Mouse (Mus musculus): ENCODE results near the gene Trpm5. TPM values are rescaled to one million over a fixed set of nuclear protein-coding genes. Genes with fewer than 3 reads are reported as not detected.

Trpm5 gene
- polyA plus RNA-seq, 1 experiment from 2014 or later: 9.8 TPM

DNA sequence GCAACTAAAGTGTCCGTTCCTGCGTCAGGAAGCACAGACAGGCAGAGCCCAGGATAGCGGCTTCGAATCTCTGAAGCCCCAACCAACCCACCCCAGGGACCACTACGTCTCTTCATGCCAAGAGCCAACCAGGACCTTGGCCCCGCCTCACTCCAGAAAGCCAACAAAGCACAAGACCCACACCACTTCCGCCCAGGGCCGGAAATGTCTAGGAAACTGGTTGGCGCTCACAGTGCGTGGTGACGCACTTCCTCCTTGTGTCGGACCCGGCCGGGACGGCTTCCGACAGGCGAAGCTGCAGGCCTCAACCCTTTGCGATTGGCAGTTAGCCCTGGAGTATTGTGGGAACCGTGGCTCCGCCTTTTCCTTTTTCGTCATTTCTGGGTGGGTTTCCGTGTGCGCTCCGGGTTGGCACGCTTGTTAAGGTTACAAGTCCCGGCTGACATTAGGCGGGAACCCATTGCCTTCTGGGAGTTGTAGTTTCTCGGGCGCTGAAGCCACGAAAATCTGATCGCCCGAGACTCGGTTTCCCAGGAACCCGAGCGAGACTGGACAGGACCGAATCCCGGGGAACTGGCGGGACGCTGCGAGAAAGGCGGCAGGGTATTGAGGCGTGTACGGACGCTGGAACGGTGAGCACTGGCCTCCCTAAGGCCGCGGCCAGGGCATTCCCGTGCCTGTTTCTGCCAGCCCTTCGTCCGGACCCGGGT lies 25.4 kb downstream of the Trpm5 start, which contains the start of gene Tssc4:
Gene Tssc4, plus strand, starts transcription at position 368 of the 710 bp plus-strand sequence.
- peak; percentile 97 for ATAC-seq
- Histone ChIP-seq H3K9ac (peak within 1 kb of the TSS; percentile 82), H3K4me1 (replicated peaks) (peaks cover 21% of the 10 kb centered on the region), H3K27ac (peak within 1 kb of the TSS; percentile 92), H3K4me3 (replicated peaks) (peak within 1 kb of the TSS; percentile 80), H3K27me3 (replicated peaks) (no peaks in the 10 kb centered on the region), H3K36me3 (peaks cover 29% of the 10 kb centered on the region), H3K9me3 (no peaks in the 10 kb centered on the region), H3K4me2 (replicated peaks) (peak within 1 kb of the TSS; percentile 96)
- WGBS: under 1% methylated on average over 51 of the region's 51 CpGs

DNA sequence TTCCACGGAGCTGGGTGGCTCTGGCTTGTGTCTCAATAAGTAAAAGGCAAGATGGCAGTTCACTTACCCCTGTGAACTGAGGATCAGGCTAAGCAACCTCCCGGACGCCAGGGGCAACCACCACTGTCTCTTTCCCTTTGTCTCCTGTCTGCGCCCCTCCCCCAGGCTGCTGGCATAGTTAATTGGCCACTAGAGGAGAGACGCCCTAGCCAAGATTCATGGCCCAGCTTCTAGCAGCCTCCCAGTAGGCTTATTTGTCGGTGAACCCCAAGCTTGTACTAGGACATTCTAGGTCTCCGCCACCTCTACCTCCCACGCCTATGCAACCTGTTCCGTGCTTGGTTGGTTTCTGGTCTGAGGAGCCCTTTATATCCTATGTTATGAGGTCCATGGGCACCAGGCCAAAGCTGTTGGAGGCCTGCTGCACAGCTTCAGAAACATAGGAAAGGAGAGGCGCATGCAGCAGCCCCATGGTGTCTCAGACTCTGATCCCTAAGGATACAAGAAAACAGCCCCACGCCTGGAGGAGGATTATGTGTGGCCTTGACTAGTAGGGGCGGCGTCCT lies 26.0 kb downstream of the Trpm5 start:
- no peak for ATAC-seq
- 40% methylated on average over 13 of the region's 13 CpGs for whole genome bisulfite sequencing
- peaks cover 35% of the 10 kb centered on the region for H3K36me3 ChIP-seq
- peak overlapping the region; percentile 23; the same call in 1 of the 2 replicates for H3K9ac ChIP-seq
- peak overlapping the region; percentile 70 for H3K4me2 ChIP-seq (replicated peaks)
- H3K4me1 ChIP-seq (replicated peaks): peaks cover 21% of the 10 kb centered on the region
- no peaks in the 10 kb centered on the region for H3K9me3 ChIP-seq
- H3K27me3 ChIP-seq (replicated peaks): no peaks in the 10 kb centered on the region
- peak overlapping the region; percentile 80 for H3K4me3 ChIP-seq (replicated peaks)
- H3K27ac ChIP-seq: peak overlapping the region; percentile 92

DNA sequence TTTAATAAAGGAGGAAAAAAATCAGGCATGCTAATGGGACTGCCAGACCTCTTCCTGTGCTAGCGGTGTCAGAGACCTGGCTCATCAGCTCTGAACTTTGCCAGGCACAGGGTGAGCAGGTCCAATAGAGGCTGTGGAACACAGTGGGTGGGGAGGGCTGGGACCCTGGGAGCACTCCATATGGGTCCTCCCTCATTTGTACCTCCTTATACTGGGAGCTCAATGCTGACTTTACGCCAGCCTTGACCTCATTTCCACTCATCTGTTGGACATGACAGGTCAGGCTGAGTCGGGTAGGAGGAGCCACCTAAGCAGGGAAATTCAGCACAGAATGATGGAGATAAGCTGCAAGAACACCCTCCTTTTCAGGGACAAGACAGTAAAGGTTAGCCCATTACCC lies 26.5 kb downstream of the Trpm5 start:
- Histone ChIP-seq H3K4me2 (replicated peaks) (0 out of 2 replicates have a peak overlapping the region, but pooled peaks have one; percentile 70), H3K4me3 (replicated peaks) (no peak overlapping the region), H3K9me3 (no peaks in the 10 kb centered on the region), H3K9ac (no peak overlapping the region), H3K27me3 (replicated peaks) (no peaks in the 10 kb centered on the region), H3K27ac (peak overlapping the region; percentile 92), H3K36me3 (peaks cover 39% of the 10 kb centered on the region), H3K4me1 (replicated peaks) (peaks cover 21% of the 10 kb centered on the region)
- no peak for ATAC-seq
- 76% methylated on average over 3 of the region's 3 CpGs for WGBS

DNA sequence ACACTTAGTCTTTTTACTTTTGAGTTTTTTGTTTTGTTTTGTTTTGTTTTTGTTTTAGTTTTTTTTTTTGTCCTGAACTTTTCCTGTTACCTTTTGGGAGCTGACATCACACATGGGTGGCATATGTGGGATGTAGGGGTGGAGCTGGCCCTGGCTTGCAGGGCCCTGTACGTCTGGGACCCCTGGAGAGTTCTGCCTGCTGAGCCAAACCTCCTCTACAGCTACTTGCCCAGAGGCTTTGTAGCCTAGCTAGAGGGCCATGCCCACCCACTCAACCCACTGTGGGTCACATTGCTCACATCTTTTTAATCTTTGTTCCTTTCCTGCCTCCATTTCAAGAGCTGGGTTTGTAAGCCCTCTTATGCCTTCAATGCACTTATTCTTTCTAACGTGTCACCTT lies 27.0 kb downstream of the Trpm5 start:
- Histone ChIP-seq H3K27me3 (replicated peaks) (no peaks in the 10 kb centered on the region), H3K4me3 (replicated peaks) (no peak overlapping the region), H3K9ac (no peak overlapping the region), H3K36me3 (peaks cover 40% of the 10 kb centered on the region), H3K27ac (0 out of 2 replicates have a peak overlapping the region, but pooled peaks have one; percentile 9), H3K4me2 (replicated peaks) (no peak overlapping the region), H3K9me3 (no peaks in the 10 kb centered on the region), H3K4me1 (replicated peaks) (peaks cover 21% of the 10 kb centered on the region)
- WGBS: 77% methylated on average over 2 of the region's 2 CpGs
- ATAC-seq: no peak

GRCm38 (mm10) chr7:143065692-143066091 lies 28.8 kb downstream of the Trpm5 start:
- Histone ChIP-seq H3K36me3 (peaks cover 45% of the 10 kb centered on the region), H3K4me1 (replicated peaks) (peaks cover 19% of the 10 kb centered on the region), H3K4me3 (replicated peaks) (no peak overlapping the region), H3K9me3 (no peaks in the 10 kb centered on the region), H3K9ac (no peak overlapping the region), H3K27ac (no peak overlapping the region), H3K4me2 (replicated peaks) (no peak overlapping the region), H3K27me3 (replicated peaks) (no peaks in the 10 kb centered on the region)
- no peak for ATAC-seq
- WGBS: 89% methylated on average over 2 of the region's 2 CpGs

DNA sequence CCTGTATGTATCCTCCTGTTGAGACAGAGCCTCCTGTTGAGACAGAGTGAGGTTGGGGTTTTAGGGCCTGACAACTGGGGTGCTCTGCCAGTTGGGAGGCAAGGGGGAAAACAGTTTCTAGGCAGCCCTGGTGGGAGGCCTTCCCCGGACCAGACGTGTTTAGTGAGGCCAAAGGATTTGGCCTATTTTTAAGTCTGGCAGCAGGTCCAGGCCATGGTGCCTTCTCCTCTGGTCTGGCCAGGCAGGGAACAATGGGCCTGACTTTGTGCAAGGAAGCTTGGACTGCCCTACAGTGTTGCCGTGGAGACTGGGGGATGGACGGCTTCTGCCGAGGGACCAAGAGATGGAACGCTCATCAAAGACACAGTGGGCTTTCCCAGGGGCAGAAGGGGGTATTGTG lies 30.2 kb downstream of the Trpm5 start:
- Histone ChIP-seq H3K27ac (no peak overlapping the region), H3K4me3 (replicated peaks) (no peak overlapping the region), H3K27me3 (replicated peaks) (no peaks in the 10 kb centered on the region), H3K4me2 (replicated peaks) (no peak overlapping the region), H3K9me3 (no peaks in the 10 kb centered on the region), H3K9ac (no peak overlapping the region), H3K4me1 (replicated peaks) (peaks cover 15% of the 10 kb centered on the region), H3K36me3 (peaks cover 45% of the 10 kb centered on the region)
- ATAC-seq: no peak
- 82% methylated on average over 6 of the region's 6 CpGs for WGBS

GRCm38 (mm10) chr7:143062704-143063103 lies 31.7 kb downstream of the Trpm5 start:
- ATAC-seq: no peak; the same call in 1 of the 2 replicates
- peaks cover 41% of the 10 kb centered on the region for H3K36me3 ChIP-seq

GRCm38 (mm10) chr7:143059202-143059870 lies 35.1 kb downstream of the Trpm5 start:
- ATAC-seq: no peak
- Histone ChIP-seq H3K27me3 (replicated peaks) (no peaks in the 10 kb centered on the region), H3K4me3 (replicated peaks) (no peak overlapping the region), H3K27ac (peak overlapping the region; percentile 72), H3K9ac (no peak overlapping the region), H3K36me3 (peaks cover 24% of the 10 kb centered on the region), H3K4me1 (replicated peaks) (peaks cover 53% of the 10 kb centered on the region), H3K4me2 (replicated peaks) (no peak overlapping the region), H3K9me3 (no peaks in the 10 kb centered on the region)
- 65% methylated on average over 5 of the region's 5 CpGs for WGBS

More at GRCm38 (mm10) chr7:143062704-143063103, 31.7 kb downstream of the Trpm5 start:
- Histone ChIP-seq H3K4me1 (replicated peaks) (peaks cover 22% of the 10 kb centered on the region), H3K4me2 (replicated peaks) (no peak overlapping the region), H3K27me3 (replicated peaks) (no peaks in the 10 kb centered on the region), H3K4me3 (replicated peaks) (no peak overlapping the region), H3K9me3 (no peaks in the 10 kb centered on the region), H3K27ac (no peak overlapping the region), H3K9ac (no peak overlapping the region)
- WGBS: 50% methylated on average over 2 of the region's 2 CpGs

GRCm38 (mm10) chr7:143058221-143058697 lies 36.2 kb downstream of the Trpm5 start:
- H3K27me3 ChIP-seq (replicated peaks): no peaks in the 10 kb centered on the region
- no peaks in the 10 kb centered on the region for H3K9me3 ChIP-seq
- 53% methylated on average over 5 of the region's 5 CpGs for WGBS
- H3K27ac ChIP-seq: peak overlapping the region; percentile 72
- ATAC-seq: no peak
- H3K4me2 ChIP-seq (replicated peaks): peak overlapping the region; percentile 42
- peaks cover 59% of the 10 kb centered on the region for H3K4me1 ChIP-seq (replicated peaks)
- no peak overlapping the region for H3K4me3 ChIP-seq (replicated peaks)
- no peak overlapping the region for H3K9ac ChIP-seq
- H3K36me3 ChIP-seq: peaks cover 14% of the 10 kb centered on the region

DNA sequence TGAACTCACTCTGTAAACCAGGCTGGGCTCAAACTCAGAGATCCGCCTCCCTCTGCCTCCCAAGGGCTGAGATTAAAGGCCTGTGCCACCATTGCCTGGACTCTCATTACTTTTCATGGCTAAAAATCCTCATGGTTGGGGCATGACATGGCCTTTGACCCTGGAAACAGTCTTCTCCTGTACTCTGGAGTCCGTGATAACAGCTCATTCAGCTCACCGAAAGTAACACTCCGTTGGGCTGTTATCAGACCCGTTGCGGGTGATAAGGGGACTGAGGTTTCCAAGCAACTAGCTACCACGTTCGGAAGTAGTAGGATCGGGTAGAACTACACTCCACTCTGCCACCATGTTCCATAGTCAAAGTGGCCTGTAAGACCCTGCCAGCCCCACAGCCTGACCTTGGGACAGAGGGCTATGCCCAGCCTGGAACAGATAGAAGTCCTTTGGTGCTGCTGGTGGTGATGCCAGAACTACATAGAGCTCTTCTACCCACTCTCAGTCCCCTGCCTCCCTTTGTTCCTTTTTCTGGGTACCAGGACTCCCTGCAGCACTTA lies 36.7 kb downstream of the Trpm5 start:
- WGBS: 56% methylated on average over 9 of the region's 9 CpGs
- Histone ChIP-seq H3K27me3 (replicated peaks) (no peaks in the 10 kb centered on the region), H3K4me3 (replicated peaks) (no peak overlapping the region), H3K9ac (no peak overlapping the region), H3K27ac (peak overlapping the region; percentile 72), H3K36me3 (peaks cover 11% of the 10 kb centered on the region; the same call in 1 of the 2 replicates), H3K9me3 (no peaks in the 10 kb centered on the region), H3K4me2 (replicated peaks) (peak overlapping the region; percentile 42), H3K4me1 (replicated peaks) (peaks cover 59% of the 10 kb centered on the region)
- ATAC-seq: peak; percentile 49

- H3K27me3 ChIP-seq (replicated peaks): no peaks in the 10 kb centered on the region
- no peak overlapping the region for H3K4me3 ChIP-seq (replicated peaks)
- H3K27ac ChIP-seq: peak overlapping the region; percentile 72; the same call in 1 of the 2 replicates
- H3K36me3 ChIP-seq: 0 out of 2 replicates have a peak, but pooled peaks cover 5% of the 10 kb centered on the region
- H3K4me2 ChIP-seq (replicated peaks): peak overlapping the region; percentile 42; the same call in 1 of the 2 replicates
- H3K9ac ChIP-seq: no peak overlapping the region
- H3K4me1 ChIP-seq (replicated peaks): peaks cover 61% of the 10 kb centered on the region
- no peaks in the 10 kb centered on the region for H3K9me3 ChIP-seq
- ATAC-seq: no peak
- 68% methylated on average over 5 of the region's 5 CpGs for WGBS
These were observed 37.4 kb downstream of the Trpm5 start for GRCm38 (mm10) chr7:143057023-143057422.
